Mouse (Mus musculus): ENCODE measurements around the gene Ptpn7.

Gene Ptpn7

DNA sequence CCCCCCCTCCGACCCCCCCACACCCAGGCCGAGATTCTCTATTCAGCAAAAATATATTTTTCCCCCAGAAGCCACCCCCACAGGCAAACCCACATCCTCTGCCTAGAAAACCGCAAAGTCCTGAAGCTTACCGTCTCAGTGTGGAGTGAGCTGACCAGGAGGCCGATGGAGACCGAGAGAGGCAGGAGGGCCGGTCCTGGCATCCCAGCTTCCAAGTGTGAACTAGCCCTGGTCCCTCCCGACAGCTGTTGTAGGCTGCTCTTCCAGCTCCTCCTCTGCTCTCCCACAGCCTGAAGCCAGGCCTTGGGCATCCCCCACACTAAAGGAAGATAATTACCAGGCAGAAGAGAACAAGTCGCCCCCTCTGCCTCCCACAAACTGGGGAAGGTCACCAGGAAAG is 3.5 kb upstream of the Ptpn7 start:
- in situ Hi-C loops (cut with MboI, MseI) = no loop called here

- in situ Hi-C loops (cut with MboI, MseI) = loop anchor here (5.0 to 10.0 kb wide), 2 partner anchors 688 to 1215 kb away; partner anchors contain the start of genes Camsap2 and Lad1
These were observed 2.8 kb upstream of the Ptpn7 start for GRCm38 (mm10) chr1:135129543-135130183.

- in situ Hi-C loops (cut with MboI, MseI) = loop anchor here (5.0 to 10.0 kb wide), 2 partner anchors 687 to 1214 kb away; partner anchors contain the start of genes Camsap2 and Lad1
These were observed 2.0 kb upstream of the Ptpn7 start for GRCm38 (mm10) chr1:135130376-135131018.

GRCm38 (mm10) chr1:135131034-135131433 is 1.5 kb upstream of the Ptpn7 start:
- in situ Hi-C loops (cut with MboI, MseI) = loop anchor here (5.0 to 10.0 kb wide), 2 partner anchors 686 to 1214 kb away; partner anchors contain the start of genes Camsap2 and Lad1

DNA sequence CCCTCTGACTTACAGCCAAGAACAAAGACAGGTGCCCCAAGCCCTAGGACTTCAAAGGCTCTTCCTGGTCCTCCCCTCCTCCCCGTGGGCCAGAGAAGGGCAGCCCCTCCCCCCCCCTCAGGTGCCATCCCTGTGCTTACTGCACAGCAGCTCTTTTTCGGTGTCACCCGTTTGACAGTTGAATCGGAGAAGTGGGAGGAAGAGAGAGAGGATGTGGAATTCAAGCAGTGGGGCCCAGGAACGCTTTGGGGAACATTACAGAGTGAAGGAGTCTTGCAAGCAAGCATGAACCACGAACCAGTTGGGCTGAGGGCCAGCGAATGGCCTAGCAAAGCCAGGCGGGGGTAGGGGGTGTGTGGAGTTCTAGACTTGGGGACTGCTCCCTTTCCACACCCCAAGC is 940 bp upstream of the Ptpn7 start:
- in situ Hi-C loops (cut with MboI, MseI) = loop anchor here (5.0 to 10.0 kb wide), 2 partner anchors 686 to 1213 kb away; partner anchors contain the start of genes Camsap2 and Lad1

DNA sequence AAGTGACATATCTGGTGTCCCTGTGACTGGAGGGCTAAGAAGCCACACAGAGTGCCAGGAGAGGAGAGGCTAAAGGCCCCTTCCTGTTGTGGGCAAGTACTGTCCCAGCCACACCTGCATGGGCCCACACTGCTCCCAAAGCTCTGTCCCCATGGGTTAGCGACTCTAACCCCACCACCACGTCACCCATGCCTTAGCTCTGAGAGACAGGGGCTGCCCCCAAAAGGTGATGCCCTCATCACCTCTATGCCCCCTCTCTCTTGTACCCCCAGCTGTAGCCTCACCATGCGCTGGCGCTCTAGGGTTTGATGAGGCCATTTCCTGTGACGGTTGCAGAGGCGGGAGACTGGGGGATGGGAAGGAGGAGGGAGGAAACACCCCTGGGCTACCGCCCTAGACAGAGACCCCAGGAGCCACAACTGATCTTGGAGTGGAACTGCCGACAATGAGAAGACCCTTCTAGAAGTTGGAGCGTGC is 431 bp downstream of the Ptpn7 start:
- in situ Hi-C loops (cut with MboI, MseI) = loop anchor here (5.0 to 10.0 kb wide), 2 partner anchors 684 to 1212 kb away; partner anchors contain the start of genes Camsap2 and Lad1

GRCm38 (mm10) chr1:135133678-135134435 is 1.4 kb downstream of the Ptpn7 start:
- in situ Hi-C loops (cut with MboI, MseI) = loop anchor here (5.0 to 10.0 kb wide), 2 partner anchors 683 to 1211 kb away; partner anchors contain the start of genes Camsap2 and Lad1

GRCm38 (mm10) chr1:135135111-135135787 is 2.7 kb downstream of the Ptpn7 start:
- in situ Hi-C loops (cut with MboI, MseI) = loop anchor here (10.0 kb wide), 1 partner anchor 1210 kb away; the partner anchor contains the start of gene Camsap2

GRCm38 (mm10) chr1:135136500-135136899 is 4.0 kb downstream of the Ptpn7 start:
- in situ Hi-C loops (cut with MboI, MseI) = loop anchor here (10.0 kb wide), 1 partner anchor 1208 kb away; the partner anchor contains the start of gene Camsap2

DNA sequence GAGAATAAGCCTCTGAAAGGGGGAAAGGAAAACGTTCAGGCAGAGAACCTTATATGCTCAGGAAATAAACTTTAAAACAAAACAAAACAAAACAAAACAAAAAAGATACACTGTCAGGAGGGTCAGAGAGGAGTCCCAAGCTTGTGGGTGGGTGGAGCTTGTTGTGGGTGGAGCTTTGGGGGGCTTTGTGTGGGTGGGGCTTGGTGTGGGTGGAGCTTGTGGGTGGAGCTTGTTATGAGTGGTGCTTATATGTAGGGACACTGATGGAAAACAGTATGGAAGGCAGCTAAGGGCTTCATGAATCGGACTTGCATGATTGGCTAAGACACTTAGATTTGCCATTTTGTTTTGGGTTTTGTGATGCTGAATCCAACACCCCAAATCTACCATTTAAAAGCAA is 7.4 kb downstream of the Ptpn7 start:
- in situ Hi-C loops (cut with MboI, MseI) = loop anchor here (10.0 kb wide), 1 partner anchor 1205 kb away; the partner anchor contains the start of gene Camsap2

DNA sequence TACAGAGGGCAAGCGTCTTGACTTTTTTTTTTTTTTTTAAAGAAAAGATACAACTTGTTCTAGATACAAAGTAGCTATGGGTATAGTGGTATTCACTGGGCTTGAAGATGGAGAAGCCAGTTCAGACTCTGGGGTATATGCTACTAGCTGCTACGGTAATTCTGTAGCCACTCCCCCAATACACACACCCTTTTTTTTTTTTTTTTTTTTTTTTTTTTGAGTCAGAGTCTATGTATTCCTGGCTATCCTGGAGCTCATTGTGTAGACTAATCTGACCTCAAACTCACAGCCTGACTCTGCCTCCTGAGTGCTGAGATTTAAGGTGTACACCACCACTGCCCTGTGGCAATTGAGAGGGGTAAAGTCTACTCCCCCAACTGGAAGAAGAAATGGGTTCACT is 10.0 kb downstream of the Ptpn7 start:
- in situ Hi-C loops (cut with MboI, MseI) = no loop called here

DNA sequence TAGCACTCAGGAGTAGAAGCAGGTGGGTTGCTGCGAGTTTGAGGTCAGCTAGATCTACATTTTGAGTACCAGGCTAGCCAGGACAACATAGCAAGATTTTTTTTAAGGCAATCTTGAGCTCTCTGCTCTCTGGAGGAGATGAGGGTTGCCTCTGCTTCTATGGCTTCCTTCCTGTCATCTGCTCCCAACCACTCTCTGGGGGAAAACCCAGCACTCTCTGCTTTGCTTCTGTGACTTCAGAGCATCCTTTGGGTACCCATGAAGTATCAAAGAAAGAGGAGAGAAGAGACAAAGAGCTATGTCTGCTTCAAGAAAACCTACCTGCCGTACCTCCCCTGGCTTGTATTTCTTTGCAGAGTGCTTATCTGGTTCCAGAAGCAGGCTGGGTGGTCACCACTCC is 11.4 kb downstream of the Ptpn7 start:
- in situ Hi-C loops (cut with MboI, MseI) = no loop called here

- in situ Hi-C loops (cut with MboI, MseI) = no loop called here
These were observed 13.8 kb downstream of the Ptpn7 start, which contains the start of gene Arl8a for GRCm38 (mm10) chr1:135146077-135146945. Arl8a (plus strand) TSS chr1:135146824.

- in situ Hi-C loops (cut with MboI, MseI) = no loop called here
These were observed 14.6 kb downstream of the Ptpn7 start for GRCm38 (mm10) chr1:135146946-135147701.

DNA sequence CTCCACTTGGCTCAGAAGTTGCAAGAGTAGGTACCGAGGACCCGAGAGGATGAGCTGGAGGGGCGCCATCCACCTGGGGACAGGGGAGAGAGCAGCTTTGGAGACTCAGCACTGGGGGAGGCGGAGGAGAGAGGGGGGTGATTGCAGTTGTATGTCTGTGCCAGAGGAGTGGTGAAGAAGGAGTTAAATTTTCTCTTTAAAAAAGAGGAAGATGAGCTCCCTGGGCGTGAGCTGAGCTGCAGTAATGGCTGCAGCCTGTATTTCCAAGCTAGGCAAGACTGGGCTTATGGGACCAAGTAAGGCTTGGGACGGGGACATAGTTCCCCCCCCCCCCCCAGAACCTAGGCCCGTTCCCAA is 15.2 kb downstream of the Ptpn7 start:
- in situ Hi-C loops (cut with MboI, MseI) = no loop called here

DNA sequence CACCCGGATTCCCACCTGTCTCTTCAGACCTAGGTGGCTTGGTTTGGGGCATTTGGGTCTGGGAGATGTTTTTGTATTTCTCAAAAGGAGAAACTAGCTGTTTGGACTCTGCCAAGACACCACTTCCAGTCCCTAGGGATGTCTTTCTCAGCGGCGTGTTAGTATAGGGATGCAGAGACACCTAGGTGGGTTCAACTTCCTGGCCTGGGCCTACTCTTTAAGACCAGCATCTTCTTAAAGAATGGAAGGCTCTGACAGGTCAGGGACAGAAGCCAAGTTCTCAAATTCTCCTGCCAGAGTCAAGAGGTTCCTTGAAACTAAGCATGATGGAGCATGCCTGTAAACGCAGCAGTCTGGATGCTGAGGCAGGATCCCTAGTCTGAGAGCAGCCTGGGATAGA is 16.0 kb downstream of the Ptpn7 start:
- in situ Hi-C loops (cut with MboI, MseI) = no loop called here

GRCm38 (mm10) chr1:135148996-135149395 is 16.5 kb downstream of the Ptpn7 start:
- in situ Hi-C loops (cut with MboI, MseI) = no loop called here

GRCm38 (mm10) chr1:135154011-135154410 is 21.5 kb downstream of the Ptpn7 start:
- in situ Hi-C loops (cut with MboI, MseI) = no loop called here

GRCm38 (mm10) chr1:135154411-135154959 is 22.0 kb downstream of the Ptpn7 start:
- in situ Hi-C loops (cut with MboI, MseI) = no loop called here
